Mouse (Mus musculus): ENCODE results near the gene Trappc6b. TPM values are rescaled to one million over a fixed set of nuclear protein-coding genes. Genes with fewer than 3 reads are reported as not detected.

Gene Trappc6b
- polyA plus RNA-seq (2012; rRNA removed): 143 TPM in 2 replicates

DNA sequence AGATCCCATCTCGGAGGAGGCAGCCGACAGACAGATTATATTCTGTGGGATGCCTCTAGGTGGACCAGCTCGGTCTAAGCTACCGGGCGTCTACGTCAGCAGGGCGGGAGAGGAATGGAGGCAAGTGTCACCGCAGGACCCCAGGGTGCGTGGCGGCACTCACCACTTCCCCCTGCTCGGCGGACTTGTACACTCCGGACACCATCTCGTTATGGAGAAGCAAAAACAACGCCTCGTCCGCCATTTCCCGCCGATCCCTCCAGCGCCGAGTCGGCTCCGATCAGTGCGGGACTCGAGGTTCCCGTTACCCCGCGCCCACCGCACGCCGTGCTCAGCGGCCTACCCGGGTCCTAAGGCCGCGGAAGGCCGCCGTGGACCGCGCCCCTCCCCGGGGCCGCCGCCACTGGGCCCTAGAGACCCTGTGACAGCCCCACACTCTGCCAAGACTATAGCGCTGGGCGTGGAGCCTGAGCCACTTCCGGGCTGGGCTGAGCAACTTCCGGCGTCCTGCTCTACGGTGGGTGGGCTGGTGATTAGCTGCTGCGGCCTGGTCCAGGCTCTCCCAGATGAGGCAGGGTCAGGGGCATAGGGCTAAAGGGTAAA lies at the start of gene Trappc6b:
Gene Trappc6b, minus strand, starts transcription at position 480 of the 603 bp plus-strand sequence.

DNA sequence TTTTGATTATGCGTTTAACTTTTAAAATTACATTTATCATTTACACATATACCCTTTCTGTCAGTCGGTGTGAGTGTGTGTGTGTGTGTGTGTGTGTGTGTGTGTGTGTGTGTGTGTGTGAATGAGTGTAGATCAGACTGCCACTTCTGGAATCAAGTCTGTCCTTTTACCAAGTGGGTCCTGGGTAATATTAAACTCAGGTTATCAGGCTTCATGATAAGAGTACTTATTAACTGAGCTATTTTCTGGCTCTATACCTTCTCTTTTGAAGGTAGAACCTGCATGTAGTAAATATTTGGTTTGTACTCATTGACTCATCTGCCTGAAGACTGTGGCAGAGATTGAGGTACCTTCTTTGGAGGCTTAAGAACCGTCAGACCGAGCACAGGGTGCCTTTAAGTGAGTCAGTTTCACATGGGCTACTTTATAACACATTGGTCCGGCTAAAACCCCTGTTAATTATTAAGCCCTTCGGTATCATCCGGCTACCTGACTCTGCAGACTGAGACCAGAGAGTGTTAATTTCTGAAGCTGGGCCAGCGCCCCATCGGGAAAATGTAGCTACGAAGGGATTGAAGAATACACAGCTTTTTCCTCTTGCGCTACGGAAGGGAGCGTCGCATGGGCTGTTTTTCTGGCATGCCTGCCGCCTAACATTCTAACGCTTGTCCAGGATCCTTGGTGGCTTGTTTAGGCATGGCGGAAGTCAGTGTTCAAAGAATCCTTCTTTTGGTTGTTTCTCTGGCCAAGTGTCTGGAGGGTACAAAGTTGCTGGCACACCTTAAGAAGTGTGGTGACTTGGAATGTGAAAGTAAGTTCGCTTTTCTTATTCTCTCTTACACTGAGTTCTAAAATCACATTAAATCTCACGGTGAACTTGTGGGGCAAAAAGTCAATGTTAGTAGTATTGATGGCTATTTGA lies 34.1 kb upstream of the Trappc6b start, which contains the start of gene Mia2:
Gene Mia2, plus strand, starts transcription at position 696 of the 922 bp plus-strand sequence.

DNA sequence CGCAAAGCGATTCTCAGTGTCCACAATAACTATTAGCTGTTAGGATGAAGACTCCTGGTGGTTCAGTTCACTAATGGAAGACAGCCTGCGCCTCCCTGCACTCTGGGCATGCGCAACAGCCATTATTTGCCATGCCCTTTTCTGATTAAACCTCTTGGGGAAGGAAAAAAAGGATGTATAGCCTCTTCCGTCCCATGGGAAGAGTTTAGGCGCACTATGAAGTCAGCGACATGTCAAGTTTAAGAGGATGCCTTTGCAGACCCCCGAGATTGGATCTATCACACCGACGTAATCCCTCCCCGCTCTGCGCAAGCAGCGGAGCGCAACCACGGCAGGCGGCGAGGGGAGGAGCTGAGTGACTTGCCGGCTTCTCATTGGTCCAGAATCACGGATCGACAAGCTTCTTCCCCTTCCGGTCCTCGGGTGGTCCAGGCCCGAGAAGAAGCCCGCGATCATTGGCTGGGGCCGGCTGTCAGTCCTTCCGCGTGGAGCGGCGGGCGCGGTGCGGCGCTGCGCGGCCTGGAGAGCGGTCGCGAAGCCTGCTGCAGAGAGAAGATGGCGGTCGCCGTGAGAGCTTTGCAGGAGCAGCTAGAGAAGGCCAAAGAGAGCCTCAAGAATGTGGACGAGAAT lies 5.3 kb upstream of the Trappc6b start, which contains the start of gene Pnn:
Gene Pnn, plus strand, starts transcription at position 437 of the 630 bp plus-strand sequence.

DNA sequence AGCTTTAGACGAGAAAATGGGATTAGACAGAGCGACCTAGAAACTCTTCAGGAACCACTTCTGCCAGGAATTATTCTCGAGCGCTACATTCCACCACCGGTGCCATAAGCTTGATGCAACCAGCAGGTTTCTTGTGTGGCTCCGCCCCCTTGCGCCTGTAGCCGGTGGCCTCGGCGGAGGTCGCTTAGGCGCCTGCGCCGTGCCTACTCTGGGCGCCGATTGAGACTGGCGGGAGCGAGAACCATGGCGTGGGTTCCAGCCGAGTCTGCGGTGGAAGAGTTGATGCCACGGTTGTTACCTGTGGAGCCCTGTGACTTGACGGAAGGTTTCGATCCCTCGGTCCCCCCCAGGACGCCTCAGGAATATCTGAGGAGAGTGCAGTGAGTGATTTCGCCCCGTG lies 48.0 kb downstream of the Trappc6b start, which contains the start of gene Gemin2:
Gene Gemin2, plus strand, starts transcription at position 160 of the 400 bp plus-strand sequence.

DNA sequence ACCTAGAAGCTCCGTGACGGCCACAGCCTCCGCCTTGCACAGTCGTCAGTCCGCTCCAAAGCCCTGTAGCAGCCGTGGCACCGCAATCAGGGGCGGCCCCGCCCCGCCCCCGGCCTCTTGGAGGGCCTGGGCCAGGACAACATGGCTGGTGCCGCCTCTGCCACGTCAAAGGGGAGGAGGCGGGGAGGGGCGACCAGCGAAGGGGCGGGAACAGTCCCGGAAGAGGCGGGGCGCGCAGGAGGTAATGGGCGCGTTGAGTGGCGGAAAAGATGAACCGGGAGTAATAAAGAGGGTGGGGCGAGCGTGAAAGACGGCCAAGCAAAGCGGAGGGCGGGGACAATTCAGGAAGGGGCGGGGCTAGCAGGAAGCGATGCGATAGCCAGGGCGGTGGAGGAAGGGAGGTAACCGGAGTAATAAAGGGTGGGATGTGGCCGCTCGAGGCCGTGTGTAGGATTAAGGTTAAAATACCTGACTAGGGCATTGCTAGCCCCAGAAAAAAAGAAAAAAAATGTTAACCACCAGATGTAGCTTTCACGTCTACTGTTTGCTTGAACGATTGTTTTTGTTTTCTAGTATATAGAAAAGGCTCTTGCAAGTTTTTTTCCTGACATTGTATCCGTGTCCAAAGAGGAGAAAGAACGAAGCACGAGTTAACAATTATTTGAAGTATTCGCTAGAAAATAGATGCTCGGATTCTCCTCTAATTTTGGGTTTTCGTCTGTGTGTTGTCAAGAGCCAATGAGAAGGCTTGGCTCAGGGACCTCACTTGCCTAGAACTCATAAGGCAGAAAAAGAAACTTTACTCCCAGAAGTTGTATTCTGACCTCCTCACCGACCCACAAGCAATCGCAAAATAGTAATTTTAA lies 49.2 kb downstream of the Trappc6b start, which contains the start of gene Sec23a:
Gene Sec23a, minus strand, starts transcription at position 174 of the 866 bp plus-strand sequence.

Other genes starting within 250 kb of the Trappc6b start
- 60.0 and 60.8 TPM in 2 replicates for gene Sec23a, start 49.5 kb downstream of the Trappc6b start, polyA plus RNA-seq (2012; rRNA removed)
- gene Gemin2, start 48.1 kb downstream of the Trappc6b start, polyA plus RNA-seq (2012; rRNA removed): 12.5 and 13.0 TPM in 2 replicates
- 128 TPM in 2 replicates for gene Pnn, start 5.4 kb upstream of the Trappc6b start, polyA plus RNA-seq (2012; rRNA removed)
- gene Mia2, start 34.3 kb upstream of the Trappc6b start, polyA plus RNA-seq (2012; rRNA removed): 42.0 and 43.4 TPM in 2 replicates
- 14.0 and 14.8 TPM in 2 replicates for gene Fbxo33, start 158.3 kb upstream of the Trappc6b start, polyA plus RNA-seq (2012; rRNA removed)

Data from central nervous system, embryonic 14 days (tissue).